Mouse (Mus musculus) hindbrain, embryonic 15.5 days (tissue): ENCODE measurements around the gene Ccdc160. TPM values are rescaled to one million over a fixed set of nuclear protein-coding genes. Genes with fewer than 3 reads are reported as not detected.

ENCODE experiments used
- microRNA counts: library from miRNA; unstranded; fragments of <30 nt; microRNA quantifications from one replicate; lab custom pipeline; 2016
- microRNA-seq: library from miRNA; unstranded; fragments of <30 nt; microRNA quantifications from one replicate; pipeline ENCODE4, GENCODE M21; 2016
- polyA plus RNA-seq: library from polyadenylated mRNA; unstranded; fragments of >200 nt; fragmentation: Nextera tagmentation; extraction: Ambion mirVana; gene quantifications from 2 replicates; pipeline ENCODE4 v1.2.1, GENCODE M21; 2015

The Ccdc160 gene
- polyA plus RNA-seq, 1 experiment from 2014 or later, result 7.5 TPM

MicroRNAs within 50 kb of the gene (microRNA counts, 519-probe panel; counts per million panel counts)
- microRNA mmu-miR-106a+mmu-miR-17 (lab: Ali Mortazavi, UCI) (4,849 counts per million, percentile 95 among the panel's probes with 10 or more counts), microRNA mmu-miR-18b (lab: Ali Mortazavi, UCI) (not detected), microRNA mmu-miR-363 (lab: Ali Mortazavi, UCI) (not detected)

Small RNA genes lying within 50 kb of the gene (microRNA-seq; reads per million reads assigned to microRNA genes)
- gene Mir106a (285 reads per million, percentile 65 among the genes with 10 or more reads in this experiment), gene Mir18b (31.2 reads per million, percentile 38 among the genes with 10 or more reads in this experiment), gene Mir19b-2 (1.3 reads per million), gene Mir20b (171 reads per million, percentile 59 among the genes with 10 or more reads in this experiment), gene Mir363 (253 reads per million, percentile 63 among the genes with 10 or more reads in this experiment), gene Mir92-2 (54.5 reads per million, percentile 43 among the genes with 10 or more reads in this experiment)

Other genes with a start within 250 kb of the Ccdc160 start
- 76.4 and 84.4 TPM in 2 replicates for gene Gpc3, start 177.2 kb upstream of the Ccdc160 start, polyA plus RNA-seq
- gene Phf6, start 121.1 kb downstream of the Ccdc160 start, polyA plus RNA-seq, result 54.4 and 56.3 TPM in 2 replicates
- gene Hprt, start 196.9 kb downstream of the Ccdc160 start, polyA plus RNA-seq, result 118 and 124 TPM in 2 replicates